Mouse (Mus musculus): ENCODE data around the gene RPS10-NUDT3.

RPS10-NUDT3 gene

DNA sequence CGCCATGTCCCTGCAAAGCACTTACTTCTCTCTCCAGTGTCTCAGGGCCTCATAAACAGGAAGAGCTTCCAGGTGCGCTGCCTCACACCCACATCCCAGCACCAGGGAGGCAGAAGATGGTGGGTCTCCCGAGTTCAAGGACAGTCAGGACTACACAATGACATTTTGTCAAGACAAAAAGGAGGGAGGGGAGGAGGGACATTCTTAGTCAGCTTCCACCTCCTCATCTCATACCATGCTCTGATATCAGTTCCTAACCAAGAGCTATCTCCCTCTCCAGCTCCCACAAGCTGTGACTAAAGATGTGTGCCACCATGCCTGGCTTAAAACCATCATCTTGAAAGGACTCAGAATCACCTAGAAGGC is 23.5 kb downstream of the RPS10-NUDT3 start:
- DNase-seq (ENCODE audit: low read depth in 1 of 2, low spot score in 2 of 2) = no peak

DNA sequence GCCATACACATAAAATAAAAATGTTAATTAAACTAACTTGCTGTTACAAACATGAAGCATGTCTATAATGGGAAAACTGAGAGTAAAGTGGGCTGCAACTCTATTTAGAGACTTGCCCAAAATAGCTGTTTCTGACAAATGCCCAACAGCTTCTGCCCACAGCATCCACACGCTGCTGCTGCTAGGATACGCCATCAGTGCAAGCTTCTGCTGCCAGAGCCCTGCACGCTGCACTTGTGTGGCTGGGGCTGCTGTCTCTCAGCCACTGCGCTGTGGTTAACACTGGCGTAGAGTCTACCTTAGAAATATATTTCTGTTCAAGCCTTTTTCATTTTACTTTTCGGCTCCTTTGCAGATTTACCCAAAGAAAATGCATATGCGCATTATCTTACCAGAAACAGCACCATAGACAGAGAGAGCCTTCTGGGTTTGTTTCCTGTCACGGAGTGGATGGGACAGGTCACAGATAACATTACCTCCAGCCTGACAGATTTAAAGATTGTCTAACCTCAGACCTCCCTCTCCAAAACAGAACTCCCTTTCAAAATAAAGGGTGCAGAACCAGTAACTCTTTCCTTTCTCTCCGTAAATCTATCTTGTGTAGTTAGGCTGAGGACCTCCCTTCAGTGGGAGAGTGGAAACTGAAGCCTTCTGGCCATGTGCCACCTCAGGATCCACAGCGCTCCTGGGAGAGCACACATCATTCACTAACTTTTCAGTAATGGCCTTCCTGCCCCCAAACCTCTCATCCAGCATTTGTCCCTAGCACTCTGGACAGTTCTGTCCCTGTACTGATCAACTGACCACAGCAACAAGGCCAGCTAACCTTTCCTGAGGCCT is 24.1 kb downstream of the RPS10-NUDT3 start:
- DNase-seq (ENCODE audit: low read depth in 1 of 2, low spot score in 2 of 2) = no peak

DNA sequence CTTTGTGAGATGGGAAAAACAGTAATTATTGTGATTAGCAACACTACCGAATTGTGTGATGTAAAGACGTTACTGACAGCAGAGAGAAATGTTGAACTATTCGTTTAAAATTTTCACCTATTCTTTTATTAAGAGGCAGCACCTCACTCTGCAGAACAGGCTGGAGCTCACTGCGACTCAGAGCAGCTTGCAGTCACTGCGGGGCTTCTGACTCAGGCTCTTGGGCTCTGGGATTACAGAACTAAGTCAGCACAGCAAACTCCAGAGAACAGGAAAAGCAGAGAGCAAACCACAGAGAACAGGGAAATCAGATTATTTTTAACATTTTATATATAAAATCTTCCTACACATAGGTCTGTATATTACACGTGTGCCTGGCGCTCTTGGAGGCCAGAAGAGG is 25.4 kb downstream of the RPS10-NUDT3 start:
- DNase-seq (ENCODE audit: low read depth in 1 of 2, low spot score in 2 of 2) = no peak

DNA sequence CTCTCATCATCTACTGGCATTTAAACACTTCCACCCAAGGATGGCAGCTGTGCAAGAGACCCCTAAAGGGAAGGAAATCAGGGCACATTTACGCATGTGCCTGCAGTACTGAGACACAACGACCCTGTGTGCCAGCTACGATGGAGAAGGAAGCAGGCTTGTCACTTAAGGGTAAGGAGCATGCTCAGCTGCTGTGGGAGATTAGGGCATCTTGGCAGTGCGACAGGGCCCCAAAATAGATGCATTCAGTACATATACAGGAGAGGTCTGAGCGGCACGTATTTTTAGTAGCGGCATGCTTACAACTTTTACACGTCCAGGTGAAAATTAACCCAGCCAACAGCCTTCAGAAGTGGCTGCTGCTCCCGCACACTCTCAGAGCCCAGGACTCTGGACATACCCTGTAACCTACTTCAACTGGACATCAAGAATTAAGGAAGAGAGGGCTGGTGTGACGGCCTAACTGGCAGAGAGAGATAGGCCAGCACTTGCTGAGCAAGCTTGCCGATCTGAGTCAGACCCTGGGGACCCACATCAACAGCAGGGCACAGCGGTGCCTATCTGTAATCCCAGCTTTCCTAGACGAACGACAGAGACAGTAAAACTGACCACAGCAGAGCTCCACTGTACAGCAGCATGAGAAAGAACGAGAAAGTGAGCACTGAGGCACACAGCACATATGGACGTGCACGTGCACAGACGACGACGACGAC is 31.3 kb downstream of the RPS10-NUDT3 start:
- DNase-seq (ENCODE audit: low read depth in 1 of 2, low spot score in 2 of 2) = no peak

DNA sequence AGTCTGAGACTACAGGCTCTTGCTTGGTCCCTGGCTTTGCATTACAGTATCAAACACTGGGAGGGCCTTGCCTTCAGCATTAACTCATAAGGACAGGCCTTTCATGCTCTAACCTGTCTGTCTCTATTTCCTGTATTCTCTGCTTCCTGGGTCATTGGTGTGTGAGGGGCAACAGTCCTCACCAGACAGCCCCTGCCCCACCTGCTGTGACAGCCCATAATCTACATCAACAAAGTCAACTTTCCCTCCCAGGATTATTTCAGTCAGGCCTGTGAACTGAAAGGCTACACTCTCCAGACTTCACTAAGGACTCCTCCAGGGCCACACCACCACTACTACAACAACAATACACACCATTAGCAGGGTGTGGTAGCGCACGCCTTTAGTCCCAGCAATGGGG is 32.0 kb downstream of the RPS10-NUDT3 start:
- DNase-seq (ENCODE audit: low read depth in 1 of 2, low spot score in 2 of 2) = no peak

DNA sequence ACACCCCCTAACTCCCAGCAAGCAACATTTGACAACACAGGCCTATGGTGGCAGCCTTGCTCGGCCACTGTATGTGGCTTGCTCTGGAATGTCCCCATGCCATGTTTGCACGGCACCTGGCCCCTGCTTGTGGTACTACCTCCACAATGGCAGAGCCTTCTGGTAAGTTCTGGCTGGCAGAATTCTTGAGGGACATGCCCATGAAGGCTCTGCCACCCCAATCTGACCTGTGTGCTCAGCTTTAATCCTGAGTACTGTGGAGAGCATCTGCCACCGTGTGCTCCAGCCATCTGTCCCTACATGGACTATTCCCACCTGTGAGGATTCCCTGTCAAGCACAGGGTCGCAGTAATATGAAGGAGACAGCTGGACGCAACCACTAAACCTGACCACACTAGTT is 34.2 kb downstream of the RPS10-NUDT3 start:
- DNase-seq (ENCODE audit: low read depth in 1 of 2, low spot score in 2 of 2) = no peak

DNA sequence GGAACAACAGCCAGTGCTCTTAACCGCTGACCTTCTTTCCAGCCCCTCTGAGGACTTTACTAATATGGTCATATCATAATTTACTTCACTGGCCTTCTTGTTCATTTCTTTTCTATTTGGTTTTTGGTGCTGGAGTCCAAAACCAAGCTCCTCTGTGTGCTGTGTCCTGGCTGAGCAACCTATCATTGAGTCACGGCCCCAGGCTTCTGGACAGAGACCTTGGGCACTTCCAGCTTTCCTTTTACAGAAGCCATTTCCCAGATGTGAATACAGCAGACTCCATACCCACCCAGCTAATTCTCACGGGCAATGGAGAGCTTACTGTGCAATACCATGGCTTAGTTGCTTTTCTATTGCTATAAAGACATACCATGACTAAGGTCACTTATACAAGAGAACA is 34.7 kb downstream of the RPS10-NUDT3 start:
- no peak for DNase-seq (ENCODE audit: low read depth in 1 of 2, low spot score in 2 of 2)

DNA sequence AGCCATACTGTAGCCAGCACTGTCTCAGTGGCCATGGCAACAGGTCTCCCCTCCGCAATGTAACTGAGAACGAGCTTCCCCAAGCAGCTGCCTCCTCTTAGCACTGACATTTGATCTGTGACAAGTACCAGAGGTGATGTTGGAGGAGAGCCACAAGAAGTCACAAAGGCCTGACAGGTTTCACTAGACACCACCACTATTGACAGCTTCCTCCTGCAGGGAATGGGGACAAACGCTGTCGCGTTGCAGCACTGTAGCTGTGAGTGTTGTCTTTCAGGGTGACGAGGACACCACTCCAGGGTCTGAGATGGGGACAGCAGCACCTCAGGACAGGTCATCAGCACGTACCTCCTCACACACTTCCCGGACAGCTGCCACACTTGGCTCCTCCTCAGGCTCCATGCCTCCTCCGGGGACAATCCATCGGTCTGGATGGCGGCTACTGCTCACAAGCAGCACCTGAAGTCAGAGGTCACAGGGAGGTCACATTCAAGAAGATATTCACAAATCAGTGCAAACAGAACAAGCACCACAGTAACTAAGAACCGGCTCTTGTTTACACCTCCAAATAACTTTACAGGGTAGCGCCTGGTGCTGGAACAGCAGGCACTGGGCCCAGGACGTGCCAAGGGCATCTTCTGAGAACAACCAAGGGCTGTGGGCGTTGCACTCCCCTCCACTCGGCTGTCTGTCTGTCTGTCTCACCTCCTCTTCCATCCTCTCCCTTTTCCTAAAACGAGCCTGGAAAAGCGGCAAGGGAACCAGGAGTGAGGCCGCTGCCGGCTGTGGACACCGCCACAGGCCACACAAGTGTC is 38.4 kb downstream of the RPS10-NUDT3 start:
- DNase-seq (ENCODE audit: low read depth in 1 of 2, low spot score in 2 of 2) = no peak

DNA sequence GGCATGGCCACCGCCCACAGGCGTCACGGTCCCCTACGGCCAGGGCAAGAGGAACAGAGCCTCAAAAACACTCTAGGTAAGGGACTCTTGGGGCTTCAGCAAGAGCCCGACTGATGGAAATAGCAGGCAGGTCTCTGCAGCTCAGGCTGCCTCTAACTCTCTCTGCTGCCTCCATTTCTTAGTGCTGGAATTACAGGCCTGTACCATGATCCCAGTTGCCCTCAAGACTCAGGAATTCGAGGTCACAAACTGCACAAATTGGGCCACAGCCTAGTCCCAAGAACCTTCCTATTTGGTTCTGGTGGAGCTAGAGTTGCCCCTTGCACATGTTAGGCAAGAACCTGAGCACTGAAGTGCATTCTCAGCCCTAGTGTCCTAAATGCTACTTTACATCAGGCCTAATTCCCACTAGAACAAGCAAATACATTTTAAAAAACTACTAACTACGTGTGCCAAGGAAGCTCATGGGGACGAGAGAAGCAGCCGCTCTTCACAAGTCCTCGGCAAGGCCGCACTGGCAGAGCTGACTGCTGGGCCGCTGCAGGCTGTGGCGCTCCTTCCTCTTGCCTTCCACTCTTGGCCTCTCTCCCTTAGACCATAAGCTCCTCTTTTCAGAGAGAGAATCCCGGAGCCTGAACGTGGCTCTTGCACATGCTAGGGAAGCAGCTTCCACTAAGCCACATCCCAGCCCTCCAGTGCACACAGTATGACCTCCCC is 39.2 kb downstream of the RPS10-NUDT3 start:
- no peak for DNase-seq (ENCODE audit: low read depth in 1 of 2, low spot score in 2 of 2)

DNA sequence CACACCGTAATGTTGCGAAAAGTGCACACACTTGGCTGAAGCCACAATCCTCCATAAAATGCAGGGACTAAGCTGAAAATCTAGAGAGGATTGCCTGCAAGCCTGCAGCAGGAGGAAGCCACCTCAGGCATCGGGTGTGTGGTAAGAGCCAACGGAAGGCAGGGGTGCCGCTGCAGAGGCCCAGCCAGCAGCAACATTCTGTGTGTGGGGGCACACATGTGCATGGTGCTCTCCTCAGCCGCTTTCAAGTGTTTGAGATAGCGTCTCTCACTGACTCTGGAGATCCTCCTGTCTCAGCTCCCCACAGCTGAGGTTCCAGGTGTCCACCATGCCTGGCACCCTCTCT is 42.5 kb downstream of the RPS10-NUDT3 start:
- DNase-seq (ENCODE audit: low read depth in 1 of 2, low spot score in 2 of 2) = no peak

DNA sequence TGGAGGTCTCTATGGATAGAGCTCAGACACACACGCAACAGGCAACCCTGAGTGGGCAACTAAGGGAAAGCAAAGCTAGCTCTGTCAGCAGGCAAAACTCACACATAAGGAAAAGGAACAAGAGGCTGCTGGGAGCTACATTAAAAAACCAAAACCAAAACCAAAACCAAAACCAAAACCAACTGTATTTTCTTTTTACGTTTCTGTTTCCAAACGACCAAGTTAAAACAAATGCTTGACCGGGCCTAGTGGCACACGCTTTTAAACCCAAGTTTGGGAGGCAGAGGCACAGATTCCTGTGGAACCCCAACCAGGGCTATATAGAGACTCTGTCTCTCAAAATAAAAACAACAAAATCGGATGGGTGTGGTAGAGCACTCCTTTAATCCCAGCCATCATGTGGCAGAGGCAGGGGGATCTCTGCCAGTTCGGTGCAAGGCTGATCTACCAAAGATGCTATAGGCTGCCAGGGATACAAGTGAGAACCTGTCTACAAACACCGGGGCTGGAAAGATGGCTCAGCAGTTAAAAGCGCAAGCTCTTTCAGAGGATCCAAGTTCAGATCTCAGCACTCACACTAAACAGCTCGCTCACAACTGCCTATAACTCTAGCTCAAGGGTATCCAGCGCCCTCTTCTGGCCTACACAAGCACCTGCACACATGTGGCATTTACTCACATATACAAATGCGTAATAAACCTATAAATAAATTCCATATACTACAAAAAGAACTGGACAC is 43.0 kb downstream of the RPS10-NUDT3 start:
- no peak for DNase-seq (ENCODE audit: low read depth in 1 of 2, low spot score in 2 of 2)

DNA sequence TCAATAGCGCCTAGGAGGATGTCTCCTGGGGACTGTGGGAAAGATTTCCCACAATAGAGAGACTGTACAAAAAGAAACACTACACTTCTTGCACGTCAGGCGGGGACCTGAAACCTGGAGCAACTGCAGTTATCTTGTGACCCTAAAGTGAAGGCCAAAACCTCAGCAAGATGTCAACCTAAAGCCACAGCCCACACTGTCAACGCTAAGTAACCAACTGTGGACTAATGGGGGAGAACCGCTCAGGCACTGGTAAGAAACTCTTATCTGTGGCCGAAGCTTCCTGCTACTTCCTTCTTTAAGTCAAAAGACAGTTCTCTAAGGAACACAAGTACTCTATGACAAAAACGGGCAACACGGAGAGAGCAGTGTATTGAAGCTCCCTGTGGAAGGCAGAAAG is 46.8 kb downstream of the RPS10-NUDT3 start:
- no peak for DNase-seq (ENCODE audit: low read depth in 1 of 2, low spot score in 2 of 2)

DNA sequence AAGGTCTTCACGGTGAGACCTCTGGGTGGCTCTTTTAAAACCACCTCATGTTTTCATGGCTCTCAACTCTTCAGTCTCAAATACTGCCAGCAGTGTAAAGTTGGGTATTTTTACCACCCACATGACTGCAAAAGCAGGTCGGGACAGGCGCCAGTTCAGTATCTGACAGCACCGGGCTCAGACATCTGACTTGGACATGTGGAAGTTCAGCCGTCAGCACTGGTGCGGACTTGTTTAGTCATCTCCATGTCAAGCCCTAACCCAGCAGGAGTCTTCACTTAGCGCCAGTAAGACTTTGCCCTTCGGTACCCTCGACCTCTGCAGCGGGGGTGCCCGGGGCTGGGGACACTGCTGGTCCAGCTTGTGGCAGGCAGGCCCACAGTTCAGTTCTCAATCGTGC is 47.8 kb downstream of the RPS10-NUDT3 start:
- DNase-seq (ENCODE audit: low read depth in 1 of 2, low spot score in 2 of 2) = no peak

DNA sequence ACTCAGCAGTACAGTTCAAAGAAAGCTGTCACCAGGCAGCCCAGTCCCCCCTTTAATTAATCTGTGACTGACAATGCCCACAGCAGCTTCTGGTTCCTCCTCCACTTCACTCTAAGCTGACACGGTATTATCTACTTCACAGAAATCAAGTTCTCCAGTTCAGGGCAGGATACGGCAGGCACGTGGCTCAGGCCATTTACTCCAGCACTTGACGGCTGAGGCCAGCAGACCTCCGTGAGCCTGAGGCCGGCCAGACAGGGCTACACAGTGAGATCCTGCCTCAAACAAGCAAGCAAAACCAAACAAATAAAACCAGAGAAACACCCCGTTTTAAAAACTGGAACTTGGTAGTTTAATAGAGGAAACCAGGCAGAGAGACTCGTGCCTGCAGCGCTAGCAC is 48.4 kb downstream of the RPS10-NUDT3 start:
- no peak for DNase-seq (ENCODE audit: low read depth in 1 of 2, low spot score in 2 of 2)

DNA sequence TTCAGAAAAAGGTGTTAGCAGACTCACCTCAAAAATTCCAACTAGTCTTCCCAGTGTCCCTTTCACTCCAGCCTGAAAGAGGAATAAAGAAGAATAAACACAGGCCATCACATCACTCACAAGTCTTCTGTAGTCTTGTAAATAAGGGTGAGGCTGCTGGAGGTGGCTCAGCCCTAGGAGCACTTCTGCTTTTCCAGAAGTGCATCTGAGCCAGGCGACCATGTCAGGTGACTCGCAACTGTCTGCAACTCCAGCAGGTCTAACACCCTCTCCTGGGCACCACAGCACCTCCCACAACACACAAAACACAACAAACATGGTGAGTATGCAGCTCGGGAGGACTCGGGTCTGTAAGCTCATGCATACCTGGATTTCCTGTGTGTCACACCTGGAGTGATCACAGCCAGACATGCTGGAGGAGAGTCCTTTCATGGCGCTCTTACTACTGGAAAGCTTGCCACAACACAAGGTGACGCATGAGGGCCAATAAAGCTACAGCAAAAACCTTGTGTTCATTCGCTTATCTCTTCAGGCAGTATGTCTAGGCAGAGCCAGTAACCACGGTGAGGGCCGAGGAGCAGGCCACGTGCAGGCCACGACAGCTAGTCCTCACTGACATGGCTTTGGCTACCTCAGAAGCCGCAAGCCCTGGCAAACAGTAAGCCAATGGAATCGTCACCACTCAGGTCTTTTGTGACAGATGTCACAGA is 51.7 kb downstream of the RPS10-NUDT3 start:
- no peak for DNase-seq (ENCODE audit: low read depth in 1 of 2, low spot score in 2 of 2)

DNA sequence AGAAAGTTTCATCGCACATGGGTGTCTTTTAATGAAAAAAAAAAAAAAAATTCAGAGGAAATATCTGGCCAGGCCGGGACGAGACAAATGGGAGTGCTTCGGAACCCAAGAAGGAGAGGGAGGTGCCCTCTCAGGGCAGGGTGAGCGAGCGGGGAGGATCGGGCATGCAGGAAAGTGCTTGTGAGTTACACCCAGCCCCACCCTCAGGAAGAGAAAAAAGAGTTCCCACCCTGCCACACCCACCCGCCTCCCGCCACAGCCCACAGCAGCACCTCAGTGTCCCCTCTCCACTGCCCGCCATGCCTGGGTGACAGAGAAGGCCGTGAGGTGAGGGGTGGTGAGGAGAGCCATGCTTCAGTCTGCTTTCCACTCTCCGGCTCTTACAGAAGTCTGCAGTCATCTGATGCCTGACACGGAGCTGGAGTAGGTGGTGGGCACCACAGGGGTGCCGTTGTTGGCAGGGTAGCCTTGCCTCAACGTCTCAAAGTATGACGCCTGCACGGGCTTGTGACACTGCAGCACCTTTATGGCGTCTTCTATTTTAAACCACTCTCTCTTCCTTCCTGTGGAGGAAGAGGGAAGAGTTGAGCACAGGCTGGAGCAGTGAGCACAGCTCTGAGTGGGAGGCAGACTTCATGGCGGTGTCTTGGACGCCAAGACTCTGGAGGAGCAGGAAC is 54.5 kb downstream of the RPS10-NUDT3 start:
- no peak for DNase-seq (ENCODE audit: low read depth in 1 of 2, low spot score in 2 of 2)

DNA sequence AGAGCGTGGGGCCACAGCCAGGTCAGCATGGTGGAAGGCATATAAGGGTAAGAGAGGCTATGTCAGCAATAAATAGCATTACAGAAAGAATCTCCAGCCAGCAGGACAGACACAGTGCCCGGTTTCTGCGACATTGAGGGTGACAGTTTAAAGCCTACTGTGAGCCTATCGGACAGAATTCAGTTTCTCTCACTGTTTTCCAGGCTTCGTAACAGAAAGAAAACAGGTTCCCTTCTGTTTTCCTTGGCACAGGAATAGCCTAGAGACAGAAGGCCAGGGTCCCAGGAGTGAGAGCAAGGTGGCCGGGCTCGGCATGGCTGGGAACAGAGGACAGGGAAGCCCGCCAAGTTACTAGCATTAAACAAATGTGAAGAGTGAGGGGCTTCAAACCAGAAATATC is 55.2 kb downstream of the RPS10-NUDT3 start:
- no peak for DNase-seq (ENCODE audit: low read depth in 1 of 2, low spot score in 2 of 2)

DNA sequence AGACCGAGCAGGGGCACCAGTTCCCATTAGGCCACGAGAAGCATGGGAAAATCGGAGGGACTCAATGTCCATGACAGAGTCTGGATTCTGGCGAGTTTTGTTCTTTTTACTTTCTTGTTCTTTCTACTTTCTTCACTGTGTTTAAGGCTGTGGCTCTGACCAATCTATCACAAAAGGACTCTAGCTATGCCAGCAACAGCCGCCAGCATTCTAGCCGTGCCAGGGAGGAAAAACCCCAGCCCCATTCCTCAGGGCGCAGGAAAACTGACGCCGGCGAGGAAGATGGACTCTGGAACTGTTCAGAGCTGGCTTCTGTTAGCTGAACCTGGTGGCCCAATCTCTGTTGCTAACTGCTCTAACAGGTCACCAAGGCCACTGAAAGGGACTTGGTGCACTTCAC is 56.5 kb downstream of the RPS10-NUDT3 start:
- no peak for DNase-seq (ENCODE audit: low read depth in 1 of 2, low spot score in 2 of 2)

DNA sequence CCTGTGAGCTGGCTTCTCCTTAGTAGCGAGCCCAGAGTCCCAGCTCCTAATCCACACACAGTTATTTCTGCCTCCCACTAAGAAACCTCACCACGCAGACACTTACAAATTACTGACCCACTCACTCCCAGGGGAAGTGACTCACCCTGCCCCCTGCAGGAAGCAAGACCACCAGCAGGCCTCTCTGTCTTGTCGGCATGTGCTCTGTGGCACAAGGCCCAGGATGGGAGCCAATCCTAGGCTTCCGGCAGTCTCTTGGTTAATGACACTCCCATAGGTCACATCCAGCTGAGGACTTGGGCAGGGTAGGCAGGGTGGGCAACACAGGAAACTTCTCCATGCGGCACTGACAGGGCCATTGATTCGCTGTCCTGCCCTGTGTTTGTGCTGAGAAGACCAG is 57.6 kb downstream of the RPS10-NUDT3 start:
- DNase-seq (ENCODE audit: low read depth in 1 of 2, low spot score in 2 of 2) = no peak

DNA sequence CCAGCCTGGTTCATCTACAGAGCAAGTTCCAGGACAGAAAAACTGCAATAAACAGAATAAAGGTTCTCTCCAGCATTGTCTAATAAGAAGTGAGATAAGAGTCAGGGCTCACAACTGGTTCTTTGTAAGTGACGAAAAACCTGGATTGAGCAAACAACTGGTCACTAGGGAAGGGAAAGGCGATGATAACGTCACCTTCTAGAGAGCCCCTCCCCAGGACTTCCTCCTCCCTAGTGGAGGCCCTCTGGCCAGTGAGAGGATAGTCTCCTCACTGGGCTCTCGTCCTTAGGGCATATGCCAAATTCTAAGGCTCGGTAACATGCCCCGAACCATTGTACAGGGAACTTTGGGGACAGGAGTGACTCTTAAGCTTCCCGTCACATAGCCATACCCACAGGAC is 59.0 kb downstream of the RPS10-NUDT3 start:
- no peak for DNase-seq (ENCODE audit: low read depth in 1 of 2, low spot score in 2 of 2)

Measured in monocyte, adult 2 months (primary cell).